Mouse (Mus musculus): ENCODE measurements around the gene Fgfrl1.

Fgfrl1 gene

DNA sequence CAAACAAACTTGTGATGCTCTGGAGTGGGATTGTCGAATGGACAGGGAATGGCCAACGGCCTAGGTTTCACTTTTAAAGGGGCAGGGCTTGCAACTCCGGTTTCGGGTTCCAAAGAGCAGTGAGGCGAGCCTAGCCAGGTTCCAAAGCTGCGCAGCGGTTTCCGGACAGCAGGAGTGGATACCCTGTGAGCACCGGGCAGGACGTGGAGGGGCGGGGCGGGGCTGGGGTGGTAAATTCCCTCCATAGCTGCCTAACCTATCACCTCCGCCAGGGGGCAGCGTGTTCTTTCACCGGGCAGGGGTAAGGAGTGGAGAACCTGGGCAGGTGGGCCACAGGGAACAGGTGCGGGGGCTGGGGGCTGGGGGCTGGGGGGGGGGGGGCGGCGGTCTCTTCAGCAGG lies at the start of gene Fgfrl1:
TSS of gene Fgfrl1 (plus strand) at position 112 of the 400 bp plus-strand sequence.
- in situ Hi-C loops (cut with MboI; ENCODE audit: low pct_unique_long_range_greater_than_20kb in 1 of 2, low sequenced_read_pairs in 2 of 2, unreplicated experiment in 1 of 2), result no loop called here

DNA sequence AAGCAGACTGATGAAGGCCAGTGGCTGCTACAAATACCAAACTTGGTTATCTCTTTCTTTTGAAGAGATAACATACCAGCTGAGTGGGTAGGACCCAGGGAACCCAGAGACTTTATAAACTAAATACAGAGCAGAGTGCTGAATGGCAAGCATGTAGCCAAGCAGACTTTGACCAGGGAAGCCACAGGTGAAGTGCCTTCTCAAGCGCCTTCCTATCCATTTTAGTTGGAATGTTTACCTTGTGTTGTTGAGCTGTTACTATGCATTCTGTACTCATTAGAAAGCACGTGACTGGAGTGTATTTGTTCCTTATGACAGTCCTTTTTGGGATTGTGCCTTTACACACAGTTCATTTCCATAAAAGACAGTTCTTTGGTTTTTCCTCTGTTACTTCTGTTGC lies 48.5 kb upstream of the Fgfrl1 start:
- in situ Hi-C loops (cut with MboI; ENCODE audit: low pct_unique_long_range_greater_than_20kb in 1 of 2, low sequenced_read_pairs in 2 of 2, unreplicated experiment in 1 of 2), result no loop called here

DNA sequence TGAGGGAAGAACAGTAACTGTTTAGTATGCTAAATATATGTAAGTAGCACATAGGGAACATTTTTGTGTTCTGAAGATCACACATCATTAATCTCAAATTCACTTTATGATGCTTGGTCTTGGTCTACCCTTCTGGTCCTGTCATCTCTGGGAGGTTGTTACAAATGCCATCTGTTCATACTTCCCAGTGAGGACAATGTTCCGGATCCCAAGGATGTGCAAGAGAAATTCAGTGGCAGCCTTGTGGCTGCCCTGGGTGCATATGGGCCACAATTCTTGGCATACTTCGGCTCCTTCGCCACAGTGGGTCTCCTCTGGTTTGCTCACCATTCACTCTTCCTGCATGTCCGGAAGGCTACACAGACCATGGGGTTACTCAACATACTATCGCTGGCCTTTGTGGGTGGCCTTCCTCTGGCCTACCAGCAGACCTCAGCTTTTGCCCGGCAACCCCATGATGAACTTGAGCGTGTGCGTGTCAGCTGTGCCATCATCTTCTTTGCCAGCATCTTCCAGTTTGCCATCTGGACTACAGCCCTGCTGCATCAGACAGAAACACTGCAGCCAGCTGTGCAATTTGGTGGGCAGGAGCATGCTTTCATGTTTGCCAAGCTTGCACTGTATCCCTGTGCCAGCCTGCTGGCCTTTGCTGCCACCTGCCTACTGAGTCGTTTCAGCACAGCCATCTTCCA lies 46.4 kb upstream of the Fgfrl1 start:
- in situ Hi-C loops (cut with MboI; ENCODE audit: low pct_unique_long_range_greater_than_20kb in 1 of 2, low sequenced_read_pairs in 2 of 2, unreplicated experiment in 1 of 2), result no loop called here

DNA sequence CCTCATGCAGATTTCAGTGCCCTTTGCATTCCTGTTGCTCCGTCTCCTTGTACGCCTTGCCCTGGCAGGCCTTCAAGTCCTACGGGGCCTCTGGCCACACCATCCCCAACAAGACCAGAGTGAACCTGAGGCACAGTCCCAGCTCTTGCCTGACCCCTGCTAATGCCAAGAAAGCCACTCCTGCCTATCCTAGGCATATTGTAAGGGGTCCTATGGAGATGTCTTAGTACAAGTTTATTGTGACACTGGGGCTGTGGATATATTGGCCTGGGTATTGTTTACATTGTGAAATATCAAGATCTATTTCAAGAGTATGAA lies 45.9 kb upstream of the Fgfrl1 start:
- in situ Hi-C loops (cut with MboI; ENCODE audit: low pct_unique_long_range_greater_than_20kb in 1 of 2, low sequenced_read_pairs in 2 of 2, unreplicated experiment in 1 of 2), result no loop called here

DNA sequence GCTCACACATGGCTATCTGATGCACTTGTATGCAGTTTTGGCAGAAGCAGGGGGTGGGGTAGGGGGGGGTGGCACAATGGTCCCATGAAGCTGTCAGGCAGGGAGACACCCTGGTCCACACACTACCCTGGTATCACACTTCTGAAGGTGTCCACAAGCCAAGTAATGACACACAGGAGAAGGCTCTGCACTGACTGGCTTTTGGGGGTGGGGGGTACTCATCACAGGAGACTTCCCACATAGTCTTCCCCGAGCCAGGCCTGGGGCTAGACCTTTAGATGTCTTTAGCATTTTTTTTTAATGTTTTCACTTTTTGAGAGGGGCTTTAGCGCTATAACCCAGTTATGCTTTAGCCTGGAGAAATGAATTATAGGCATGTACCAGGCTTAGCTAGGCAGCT lies 44.9 kb upstream of the Fgfrl1 start:
- in situ Hi-C loops (cut with MboI; ENCODE audit: low pct_unique_long_range_greater_than_20kb in 1 of 2, low sequenced_read_pairs in 2 of 2, unreplicated experiment in 1 of 2), result no loop called here

DNA sequence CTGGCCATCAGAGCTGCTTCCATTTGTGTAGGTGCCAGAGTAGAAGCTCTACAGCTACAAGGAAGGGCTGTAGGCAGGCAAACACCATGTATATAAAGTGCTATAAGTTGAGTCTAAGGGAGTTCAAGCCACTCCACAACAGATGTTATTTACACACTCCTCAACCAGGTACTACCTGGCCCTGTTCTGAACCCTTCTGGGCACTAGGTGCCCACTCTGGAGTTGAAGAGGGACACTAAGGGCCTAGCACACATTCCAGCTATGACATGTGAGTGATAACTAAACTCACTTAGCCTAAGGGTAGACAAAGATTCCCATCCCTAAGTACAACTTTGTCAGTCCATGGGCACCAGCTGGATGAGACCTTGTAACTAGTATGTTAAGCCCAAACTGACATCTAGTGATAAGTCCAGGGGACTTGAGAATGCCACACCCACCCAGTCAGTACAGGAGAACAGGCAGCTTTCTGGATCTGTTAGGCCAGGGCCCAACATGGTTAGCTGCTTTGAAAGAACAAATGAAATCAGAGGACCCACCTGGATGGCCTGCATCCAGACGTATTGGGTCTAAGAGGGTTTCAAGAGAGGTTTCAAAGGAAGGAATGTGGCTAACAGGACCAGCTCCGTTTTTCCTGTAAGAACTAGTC lies 44.2 kb upstream of the Fgfrl1 start:
- in situ Hi-C loops (cut with MboI; ENCODE audit: low pct_unique_long_range_greater_than_20kb in 1 of 2, low sequenced_read_pairs in 2 of 2, unreplicated experiment in 1 of 2), result no loop called here

DNA sequence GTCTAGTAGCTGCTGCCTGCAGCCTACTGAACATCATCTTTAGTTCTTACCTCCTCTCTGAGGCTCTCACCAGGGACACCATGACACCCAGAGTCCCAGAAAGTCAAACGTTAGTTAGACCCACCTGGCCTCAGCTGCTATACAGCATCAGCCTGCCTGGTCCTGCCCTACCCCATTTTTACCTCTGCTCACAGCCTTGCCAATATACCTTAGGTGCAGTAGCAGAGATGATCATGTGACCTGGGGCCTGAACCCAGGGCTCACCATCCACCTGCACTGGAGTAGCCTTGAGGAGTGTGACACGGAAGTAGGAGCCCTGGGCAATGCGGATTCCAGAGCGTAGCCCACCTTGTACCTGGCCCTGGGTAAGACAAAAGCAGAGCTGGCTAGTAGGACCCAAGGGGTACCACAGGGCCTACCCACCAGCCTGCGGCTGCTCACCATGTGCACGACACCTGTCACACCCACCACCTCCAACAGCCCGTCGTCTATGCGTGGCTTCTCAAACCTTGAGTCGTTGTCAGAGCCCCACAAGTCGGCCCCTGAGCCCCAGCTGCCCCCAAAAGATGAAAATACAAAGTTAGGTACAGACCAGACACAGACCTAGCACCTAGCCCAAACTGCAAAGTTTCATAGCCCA lies 43.1 kb upstream of the Fgfrl1 start:
- in situ Hi-C loops (cut with MboI; ENCODE audit: low pct_unique_long_range_greater_than_20kb in 1 of 2, low sequenced_read_pairs in 2 of 2, unreplicated experiment in 1 of 2), result no loop called here

DNA sequence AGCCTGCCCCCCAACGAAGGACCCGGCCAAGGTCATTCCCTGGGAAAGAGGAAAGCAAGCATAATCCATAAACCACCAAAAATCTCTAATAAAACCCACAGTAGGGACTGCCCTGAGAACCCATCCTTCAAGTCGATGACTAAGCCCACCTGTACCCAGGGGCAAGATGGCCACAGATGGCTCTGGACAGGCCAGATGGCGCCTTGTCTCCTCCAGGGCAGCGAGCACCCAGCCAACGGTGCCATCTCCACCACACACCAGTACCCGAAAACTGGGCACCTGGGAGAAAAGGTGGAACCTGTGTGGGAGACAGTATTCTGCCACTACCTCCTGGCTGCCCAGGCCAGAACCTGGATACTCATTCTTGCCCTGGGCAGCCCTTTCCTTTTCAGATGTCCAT lies 41.8 kb upstream of the Fgfrl1 start:
- in situ Hi-C loops (cut with MboI; ENCODE audit: low pct_unique_long_range_greater_than_20kb in 1 of 2, low sequenced_read_pairs in 2 of 2, unreplicated experiment in 1 of 2), result no loop called here

DNA sequence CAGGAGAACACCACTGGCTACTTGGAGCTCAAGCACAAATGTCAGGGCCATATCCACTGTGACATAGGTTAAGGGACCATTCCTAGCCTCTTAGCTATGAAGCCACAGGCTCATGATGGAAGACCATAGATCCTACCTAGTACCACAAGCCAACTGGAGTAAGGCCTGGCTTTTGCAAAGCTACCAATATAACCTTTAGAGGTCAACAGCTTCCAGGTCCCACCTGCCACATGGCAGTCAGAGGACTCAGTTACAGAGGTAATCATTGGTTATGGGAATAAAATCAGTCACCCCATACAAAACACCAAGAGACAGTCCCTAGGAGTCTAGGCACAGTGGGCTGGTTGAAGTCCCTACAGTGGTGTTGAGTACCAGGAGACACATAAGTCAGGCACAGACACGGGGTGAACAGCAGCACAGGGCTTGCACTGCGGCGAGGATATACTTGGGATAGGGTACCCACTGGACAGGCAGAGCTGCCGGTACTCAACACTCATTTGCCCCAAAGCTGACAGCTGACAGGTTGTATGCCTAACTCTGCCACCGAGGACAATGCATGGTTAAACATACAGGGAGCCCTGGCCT lies 41.0 kb upstream of the Fgfrl1 start:
- in situ Hi-C loops (cut with MboI; ENCODE audit: low pct_unique_long_range_greater_than_20kb in 1 of 2, low sequenced_read_pairs in 2 of 2, unreplicated experiment in 1 of 2), result no loop called here

DNA sequence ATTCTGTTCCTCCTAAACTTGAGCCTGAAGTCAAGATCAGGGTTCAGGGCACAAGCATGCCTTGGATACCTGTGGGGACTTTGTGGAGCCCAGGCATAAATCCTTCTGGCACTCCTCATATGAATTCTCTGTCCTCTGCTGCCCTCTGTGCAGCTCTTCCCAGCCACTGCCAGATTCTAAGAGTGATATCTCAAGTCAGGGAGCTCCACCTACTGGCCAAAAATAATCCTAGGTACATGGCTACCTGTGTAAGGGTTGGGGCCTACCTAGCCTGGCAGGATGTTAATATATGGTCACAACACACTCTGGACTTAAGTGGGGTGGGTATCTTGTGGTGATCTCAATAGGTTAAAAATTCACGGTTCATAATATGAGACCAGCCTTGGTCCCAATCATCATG lies 40.4 kb upstream of the Fgfrl1 start:
- in situ Hi-C loops (cut with MboI; ENCODE audit: low pct_unique_long_range_greater_than_20kb in 1 of 2, low sequenced_read_pairs in 2 of 2, unreplicated experiment in 1 of 2), result no loop called here

DNA sequence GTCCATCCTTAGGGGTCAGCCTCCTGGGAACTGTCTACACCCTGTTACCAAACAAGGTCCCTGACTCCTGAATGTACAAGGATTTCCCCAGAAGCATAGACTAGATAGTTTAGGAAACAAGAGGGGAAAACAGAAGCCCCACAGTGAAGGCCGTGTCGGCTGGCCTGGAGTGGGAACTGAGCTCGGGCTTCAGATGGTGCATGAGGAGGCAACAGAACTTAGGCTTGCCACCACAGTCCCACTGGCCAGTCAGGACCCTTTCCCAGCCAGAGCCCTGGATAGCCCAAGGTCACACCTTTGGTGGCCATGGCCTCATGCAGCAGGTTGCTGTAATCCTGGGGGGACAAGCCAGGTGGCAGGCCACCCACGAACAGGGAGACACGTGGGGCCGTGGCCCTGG lies 38.8 kb upstream of the Fgfrl1 start:
- in situ Hi-C loops (cut with MboI; ENCODE audit: low pct_unique_long_range_greater_than_20kb in 1 of 2, low sequenced_read_pairs in 2 of 2, unreplicated experiment in 1 of 2), result no loop called here

DNA sequence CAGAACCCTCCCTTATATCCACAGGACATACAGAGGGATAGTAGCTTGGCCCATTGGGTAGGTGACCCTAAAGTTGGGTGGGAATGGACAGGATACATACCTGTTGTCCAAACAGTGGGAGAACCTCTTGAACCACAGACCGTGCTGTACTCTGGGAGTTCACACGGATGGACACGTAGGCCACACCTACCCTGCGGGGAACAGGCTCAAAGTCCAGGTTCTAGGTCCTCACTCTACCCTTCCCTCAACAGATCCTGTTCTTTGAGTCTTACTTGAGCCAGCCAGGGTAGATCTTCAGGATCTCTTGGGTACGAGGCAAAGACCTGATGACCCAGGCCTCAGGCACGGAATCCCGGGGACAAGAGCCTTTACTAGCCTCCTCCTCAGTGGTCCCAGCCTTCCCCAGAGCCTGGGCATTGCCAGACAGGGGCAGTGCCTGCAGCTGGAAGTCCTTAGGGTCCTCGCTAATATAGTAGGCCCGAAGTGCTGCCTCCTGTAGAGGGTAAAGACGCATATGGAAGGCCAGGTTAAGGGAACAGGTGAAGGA lies 37.7 kb upstream of the Fgfrl1 start:
- in situ Hi-C loops (cut with MboI; ENCODE audit: low pct_unique_long_range_greater_than_20kb in 1 of 2, low sequenced_read_pairs in 2 of 2, unreplicated experiment in 1 of 2), result no loop called here

DNA sequence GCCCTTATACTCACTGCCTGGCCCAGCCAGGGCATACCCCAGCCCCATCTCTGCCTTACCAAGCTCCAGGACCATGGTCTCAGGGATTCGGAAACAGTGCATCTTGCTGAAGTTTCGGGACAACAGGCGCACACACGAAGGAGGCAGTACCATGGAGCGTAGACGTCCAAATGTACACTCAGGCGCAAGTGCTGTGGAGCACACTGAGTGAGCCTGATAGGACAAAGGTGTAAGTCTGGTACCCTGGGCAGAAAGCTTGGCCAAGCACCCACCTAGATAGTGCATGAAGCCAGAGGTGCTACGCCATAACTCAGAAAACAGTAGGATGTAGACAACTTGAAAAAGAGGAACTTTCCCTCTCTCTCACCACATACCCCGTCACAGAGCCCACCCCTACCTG lies 36.8 kb upstream of the Fgfrl1 start:
- in situ Hi-C loops (cut with MboI; ENCODE audit: low pct_unique_long_range_greater_than_20kb in 1 of 2, low sequenced_read_pairs in 2 of 2, unreplicated experiment in 1 of 2), result no loop called here

DNA sequence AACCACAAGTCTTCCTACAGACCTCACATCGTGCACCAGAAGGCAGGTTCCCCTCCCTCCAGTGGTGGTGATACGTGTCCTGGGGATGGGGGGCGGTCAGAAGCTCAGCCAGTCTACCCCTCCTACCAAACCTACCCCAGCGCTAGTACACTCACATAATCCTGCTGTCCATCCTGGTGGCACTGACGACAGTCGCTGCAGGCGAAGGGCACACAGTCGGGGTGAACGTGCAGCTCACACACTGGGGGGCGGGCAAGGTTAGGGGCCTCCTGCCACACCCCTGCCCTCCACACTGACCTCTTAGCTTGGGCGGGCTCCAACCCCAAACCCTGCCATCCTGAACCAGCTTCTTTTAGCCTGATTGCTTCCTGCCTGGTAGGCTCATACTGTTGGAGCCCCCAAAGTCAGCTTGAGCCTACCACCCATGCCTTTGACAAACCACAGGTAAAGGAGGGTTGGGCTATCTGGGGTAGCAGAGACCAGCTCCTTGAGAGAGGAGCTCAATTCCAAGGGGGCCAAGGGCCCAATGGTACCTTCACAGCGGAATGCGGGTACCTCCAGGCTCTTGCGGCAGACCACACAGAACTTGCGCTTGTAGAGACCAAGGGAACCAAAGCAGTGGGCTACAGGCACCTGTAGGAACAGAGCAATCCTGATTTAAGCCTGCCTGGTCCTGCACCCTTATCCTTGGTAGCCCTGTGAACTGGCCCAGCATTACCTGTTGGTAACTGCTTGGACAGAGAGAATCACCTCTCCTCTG lies 36.1 kb upstream of the Fgfrl1 start:
- in situ Hi-C loops (cut with MboI; ENCODE audit: low pct_unique_long_range_greater_than_20kb in 1 of 2, low sequenced_read_pairs in 2 of 2, unreplicated experiment in 1 of 2), result no loop called here

DNA sequence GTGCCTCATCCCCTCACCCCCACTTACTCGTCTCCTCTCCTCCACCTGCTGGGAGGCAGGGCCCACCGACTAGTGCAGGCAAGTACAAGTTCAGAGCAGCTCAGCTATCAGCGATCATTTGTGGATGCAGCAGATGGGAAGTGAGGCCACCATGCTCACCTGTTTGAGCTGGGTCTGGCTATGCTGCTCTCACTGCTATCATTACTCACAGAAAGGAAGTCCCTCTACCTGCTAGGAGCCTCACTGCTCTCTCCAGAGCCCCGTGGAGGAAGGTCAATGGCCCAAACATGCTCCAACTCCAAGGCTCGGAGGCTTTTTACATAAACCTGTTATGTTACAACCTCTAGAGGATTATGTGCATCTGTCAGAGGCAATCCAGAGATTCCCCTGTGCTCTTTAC lies 34.8 kb upstream of the Fgfrl1 start:
- in situ Hi-C loops (cut with MboI; ENCODE audit: low pct_unique_long_range_greater_than_20kb in 1 of 2, low sequenced_read_pairs in 2 of 2, unreplicated experiment in 1 of 2), result no loop called here

DNA sequence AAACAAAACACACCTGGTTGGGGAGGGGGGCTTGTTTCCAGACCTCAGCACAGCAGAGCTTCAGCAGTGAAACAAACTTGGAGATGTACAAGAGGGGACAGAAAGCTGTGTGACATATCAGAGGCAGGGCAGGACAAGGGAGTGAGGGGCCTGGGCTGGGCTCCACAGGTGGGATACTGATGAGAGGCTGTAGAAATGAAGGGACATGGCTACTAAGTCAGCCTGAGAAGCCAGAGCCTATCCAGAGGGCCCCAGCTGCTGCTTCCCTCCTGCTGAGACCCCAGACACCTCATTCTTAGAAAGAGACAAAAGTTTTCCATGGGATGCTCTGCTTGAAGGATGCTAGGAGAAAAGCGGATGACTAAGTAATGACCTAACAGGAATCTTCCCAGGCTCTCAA lies 33.6 kb upstream of the Fgfrl1 start:
- in situ Hi-C loops (cut with MboI; ENCODE audit: low pct_unique_long_range_greater_than_20kb in 1 of 2, low sequenced_read_pairs in 2 of 2, unreplicated experiment in 1 of 2), result no loop called here

DNA sequence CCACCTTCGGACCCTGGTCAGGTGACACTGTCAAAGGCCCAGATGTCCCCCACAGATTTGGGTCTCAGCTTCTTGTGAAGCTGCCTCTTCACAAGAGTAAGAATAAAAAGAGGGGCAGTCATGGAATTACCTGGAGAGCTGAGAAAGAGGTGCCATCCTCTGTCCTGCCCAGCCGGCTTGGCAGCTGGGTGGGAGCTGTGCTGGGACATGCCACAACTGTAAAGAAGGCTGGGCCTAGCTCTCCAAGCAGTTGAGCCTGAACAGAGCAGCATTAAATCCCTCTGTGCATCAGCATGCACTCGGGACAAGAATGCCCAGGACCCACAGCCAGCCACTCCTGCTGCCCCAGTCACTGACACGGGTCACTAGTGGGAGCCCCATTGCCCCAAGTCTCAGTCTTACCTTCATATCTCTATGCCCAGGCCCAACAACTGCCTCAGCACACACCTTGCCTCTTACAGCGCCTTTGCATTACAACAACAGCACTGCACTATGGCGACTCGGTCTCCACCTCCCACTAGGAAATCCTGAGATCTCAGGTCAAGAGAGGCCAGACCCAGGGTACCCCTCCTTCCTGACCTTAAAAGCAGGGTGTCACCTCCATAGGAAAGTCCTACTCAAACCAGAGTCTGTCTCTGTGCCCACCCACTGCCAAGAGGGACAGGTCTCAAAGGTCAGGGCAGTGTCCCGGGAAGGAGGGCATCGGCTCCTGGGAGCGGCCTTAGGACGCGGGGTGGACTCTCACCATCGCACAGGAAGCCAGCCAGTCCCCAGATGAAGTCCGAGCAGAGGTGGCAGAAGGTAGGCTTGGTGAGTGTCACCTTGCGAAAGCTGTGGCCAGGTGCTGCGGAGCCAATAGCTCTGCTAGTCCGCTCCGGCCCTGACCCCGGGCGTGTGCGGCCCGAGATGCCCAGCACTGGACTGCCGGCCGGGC lies 32.2 kb upstream of the Fgfrl1 start, which contains the start of gene Idua:
TSS of gene Idua (plus strand) at position 634 of the 934 bp plus-strand sequence.
- in situ Hi-C loops (cut with MboI; ENCODE audit: low pct_unique_long_range_greater_than_20kb in 1 of 2, low sequenced_read_pairs in 2 of 2, unreplicated experiment in 1 of 2), result no loop called here
